Mouse (Mus musculus) lung, postnatal 36 days (tissue): ENCODE data around the gene Smyd4.
"Not testable (repeated sequence)": the region's sequence is repeated elsewhere in the genome, so short reads cannot be mapped to it uniquely, and the experiment has no call there.

Experiments
- DNase-seq: peaks from one replicate; pipeline ENCODE4 v3.0.0; 2022; ENCODE audit warnings: mixed read lengths

The Smyd4 gene

GRCm38 (mm10) chr11:75346556-75347187 lies 1.6 kb upstream of the Smyd4 start:
- DNase-seq: no peak

GRCm38 (mm10) chr11:75347188-75347585 lies 1.0 kb upstream of the Smyd4 start:
- no peak for DNase-seq

- no peak for DNase-seq
These were observed 637 bp upstream of the Smyd4 start for GRCm38 (mm10) chr11:75347596-75347995.

- DNase-seq: no peak
These were observed 643 bp downstream of the Smyd4 start for GRCm38 (mm10) chr11:75348890-75349261.

GRCm38 (mm10) chr11:75351225-75351624 lies 3.0 kb downstream of the Smyd4 start:
- no peak for DNase-seq

GRCm38 (mm10) chr11:75355475-75355874 lies 7.2 kb downstream of the Smyd4 start:
- DNase-seq: no peak

- no peak for DNase-seq
These were observed 28.9 kb downstream of the Smyd4 start for GRCm38 (mm10) chr11:75377125-75377524.

- DNase-seq: not testable (repeated sequence)
These were observed 30.6 kb downstream of the Smyd4 start for GRCm38 (mm10) chr11:75378786-75379185.

GRCm38 (mm10) chr11:75383529-75383928 lies 35.3 kb downstream of the Smyd4 start:
- DNase-seq: not testable (repeated sequence)

- no peak for DNase-seq
These were observed 47.4 kb downstream of the Smyd4 start for GRCm38 (mm10) chr11:75395611-75396010.

GRCm38 (mm10) chr11:75397452-75397851 lies 49.2 kb downstream of the Smyd4 start:
- DNase-seq: no peak

- no peak for DNase-seq
These were observed 51.2 kb downstream of the Smyd4 start for GRCm38 (mm10) chr11:75399411-75399841.

GRCm38 (mm10) chr11:75400099-75400498 lies 51.9 kb downstream of the Smyd4 start:
- DNase-seq: no peak

GRCm38 (mm10) chr11:75402271-75402690 lies 54.0 kb downstream of the Smyd4 start:
- DNase-seq: peak; percentile 84

- peak; percentile 73 for DNase-seq
These were observed 55.2 kb downstream of the Smyd4 start for GRCm38 (mm10) chr11:75403301-75404052.

- DNase-seq: no peak
These were observed 56.6 kb downstream of the Smyd4 start for GRCm38 (mm10) chr11:75404801-75405200.

GRCm38 (mm10) chr11:75406104-75406503 lies 57.9 kb downstream of the Smyd4 start:
- DNase-seq: no peak

GRCm38 (mm10) chr11:75406865-75407264 lies 58.6 kb downstream of the Smyd4 start:
- DNase-seq: peak; percentile 81

GRCm38 (mm10) chr11:75409679-75410575 lies 61.7 kb downstream of the Smyd4 start:
- peak; percentile 33 for DNase-seq

GRCm38 (mm10) chr11:75410591-75410990 lies 62.4 kb downstream of the Smyd4 start:
- DNase-seq: no peak

- peak; percentile 14 for DNase-seq
These were observed 66.9 kb downstream of the Smyd4 start for GRCm38 (mm10) chr11:75415096-75415495.

GRCm38 (mm10) chr11:75415994-75416393 lies 67.8 kb downstream of the Smyd4 start:
- DNase-seq: no peak

- DNase-seq: no peak
These were observed 71.8 kb downstream of the Smyd4 start for GRCm38 (mm10) chr11:75420037-75420436.
